10 mouse cellular contexts compared by ENCODE assay signal in genomic region chr7:81074546-81074945, GRCm38 (mm10). TPM values are rescaled to one million over a fixed set of nuclear protein-coding genes. Genes with fewer than 3 reads are reported as not detected.
DNase-seq lines count a peak whose midpoint lies in the region; ATAC-seq and TF ChIP-seq lines count a peak whose summit lies in the region.
"Had no signal": no experiment of that assay in that cellular context is flagged by ENCODE, and none has a peak within 500 bp of the region (broad histone marks: within the 10 kb centered on the region; RNA-seq: fewer than 3 reads in every experiment).

No protein-coding gene starts in this region.

- H3K9ac ChIP-seq in kidney, embryonic 16.5 days (replicated peaks; ENCODE audit: low read length) = no peak overlapping the region
- H3K9ac ChIP-seq in intestine, postnatal 0 days (ENCODE audit: low read depth, low read length) = no peak overlapping the region
- H3K9ac ChIP-seq in stomach, embryonic 16.5 days (ENCODE audit: low read length) = no peak overlapping the region
- H3K9ac ChIP-seq: midbrain, embryonic 12.5 days had no signal

- H3K4me3 ChIP-seq in kidney, embryonic 16.5 days (ENCODE audit: low read length) = no peak overlapping the region
- H3K4me3 ChIP-seq in intestine, postnatal 0 days (ENCODE audit: low read depth, low read length) = no peak overlapping the region
- no peak overlapping the region for H3K4me3 ChIP-seq in stomach, embryonic 16.5 days (replicated peaks; ENCODE audit: low read length)
- H3K4me3 ChIP-seq: midbrain, embryonic 12.5 days had no signal

- ATAC-seq in kidney, embryonic 16.5 days (ENCODE audit: low FRiP score, low TSS enrichment) = peak; percentile 83
- ATAC-seq in activated CD4-positive, CD25-positive, alpha-beta regulatory T cell, adult 4 months = peak; percentile 30
- peak; percentile 97 for ATAC-seq in intestine, postnatal 0 days
- ATAC-seq in stomach, embryonic 16.5 days (ENCODE audit: insufficient read depth, low FRiP score) = peak; percentile 20

- no peak overlapping the region for H3K4me2 ChIP-seq in kidney, embryonic 16.5 days (replicated peaks; ENCODE audit: low read depth, low read length)
- H3K4me2 ChIP-seq in intestine, postnatal 0 days (replicated peaks; ENCODE audit: low read depth) = peak overlapping the region; percentile 35; the same call in 1 of the 2 replicates
- H3K4me2 ChIP-seq in stomach, embryonic 16.5 days (ENCODE audit: low read depth, low read length) = no peak overlapping the region
- H3K4me2 ChIP-seq: midbrain, embryonic 12.5 days had no signal

- TF ChIP-seq CTCF in intestine, postnatal 0 days (IDR thresholded peaks at IDR 0.05; ENCODE audit: low read depth) = no peak

- intact Hi-C loops in left cerebral cortex, postnatal 14 days (cut with DNase I) = no loop called here

- H3K27ac ChIP-seq in kidney, embryonic 16.5 days (ENCODE audit: low read length) = no peak overlapping the region
- peak overlapping the region; percentile 63 for H3K27ac ChIP-seq in intestine, postnatal 0 days (ENCODE audit: low read depth, low read length)
- H3K27ac ChIP-seq in stomach, embryonic 16.5 days (ENCODE audit: low read length) = peak overlapping the region; percentile 48
- H3K27ac ChIP-seq: midbrain, embryonic 12.5 days had no signal

- H3K36me3 ChIP-seq in kidney, embryonic 16.5 days (ENCODE audit: insufficient read depth, low read length) = no peaks in the 10 kb centered on the region
- H3K36me3 ChIP-seq in intestine, postnatal 0 days (ENCODE audit: control insufficient read depth, insufficient read depth) = no peaks in the 10 kb centered on the region
- no peaks in the 10 kb centered on the region for H3K36me3 ChIP-seq in stomach, embryonic 16.5 days (ENCODE audit: control insufficient read depth, insufficient read depth, low read length)
- H3K36me3 ChIP-seq: midbrain, embryonic 12.5 days had no signal

- H3K9me3 ChIP-seq in kidney, embryonic 16.5 days (ENCODE audit: low read length) = peaks cover 4% of the 10 kb centered on the region; the same call in 1 of the 2 replicates
- no peaks in the 10 kb centered on the region for H3K9me3 ChIP-seq in intestine, postnatal 0 days (ENCODE audit: control insufficient read depth)
- H3K9me3 ChIP-seq in stomach, embryonic 16.5 days (replicated peaks; ENCODE audit: control insufficient read depth, low read length) = no peaks in the 10 kb centered on the region
- H3K9me3 ChIP-seq: midbrain, embryonic 12.5 days had no signal

- DNase-seq in kidney, postnatal 36 days = no peak
- no peak for DNase-seq in cerebellum, postnatal 14 days
- DNase-seq in left cerebral cortex, postnatal 14 days (ENCODE audit: low spot score in 2 of 2) = no peak
- no peak for DNase-seq in ovary, adult 18-20 months (ENCODE audit: low spot score)
- DNase-seq: adrenal gland, postnatal 10 days had no signal

- 25% methylated on average over 9 of the region's 9 CpGs for WGBS in kidney, embryonic 16.5 days
- WGBS in intestine, postnatal 0 days = 13% methylated on average over 9 of the region's 9 CpGs
- WGBS in stomach, embryonic 16.5 days = 27% methylated on average over 9 of the region's 9 CpGs

- peaks cover 21% of the 10 kb centered on the region for H3K4me1 ChIP-seq in kidney, embryonic 16.5 days (ENCODE audit: insufficient read depth, low read length)
- peaks cover 8% of the 10 kb centered on the region; the same call in 1 of the 2 replicates for H3K4me1 ChIP-seq in intestine, postnatal 0 days (replicated peaks; ENCODE audit: control insufficient read depth, insufficient read depth, low read length)
- peaks cover 24% of the 10 kb centered on the region for H3K4me1 ChIP-seq in stomach, embryonic 16.5 days (ENCODE audit: control insufficient read depth, insufficient read depth, low read length)
- H3K4me1 ChIP-seq: midbrain, embryonic 12.5 days had no signal

- no peaks in the 10 kb centered on the region for H3K27me3 ChIP-seq in kidney, embryonic 16.5 days (ENCODE audit: insufficient read depth, low read length)
- H3K27me3 ChIP-seq in intestine, postnatal 0 days (replicated peaks; ENCODE audit: control insufficient read depth, insufficient read depth, low read length) = no peaks in the 10 kb centered on the region
- no peaks in the 10 kb centered on the region for H3K27me3 ChIP-seq in stomach, embryonic 16.5 days (ENCODE audit: control insufficient read depth, insufficient read depth, low read length)
- H3K27me3 ChIP-seq: midbrain, embryonic 12.5 days had no signal

RNA-seq across cellular contexts. Expression of gene Alpk3, which starts 17.1 kb away (rescaled TPM):
- polyA plus RNA-seq in kidney, embryonic 16.5 days (2015; fragmentation: Nextera tagmentation; extraction: Ambion mirVana) = 0.31 and 0.65 TPM in 2 replicates
- under 1 TPM; 0.09 to 0.38 TPM for polyA plus RNA-seq in activated CD4-positive, CD25-positive, alpha-beta regulatory T cell, adult 4 months (2017; shearing (Covaris generic))
- polyA plus RNA-seq in intestine, postnatal 0 days (2015; fragmentation: Nextera tagmentation; extraction: Ambion mirVana) = 0.86 and 1.0 TPM in 2 replicates
- 0.57 and 1.9 TPM in 2 replicates for polyA plus RNA-seq in stomach, embryonic 16.5 days (2015; fragmentation: Nextera tagmentation; extraction: Ambion mirVana)
- total RNA-seq in left cerebral cortex, postnatal 14 days (2021) = under 1 TPM; 0.20 to 0.49 TPM

RNA-seq across cellular contexts. Expression of gene Slc28a1, which starts 40.1 kb away (rescaled TPM):
- 0.73 and 1.2 TPM in 2 replicates for polyA plus RNA-seq in kidney, embryonic 16.5 days (2015; fragmentation: Nextera tagmentation; extraction: Ambion mirVana)
- not detected for polyA plus RNA-seq in activated CD4-positive, CD25-positive, alpha-beta regulatory T cell, adult 4 months (2017; shearing (Covaris generic))
- 0.59 and 1.0 TPM in 2 replicates for polyA plus RNA-seq in intestine, postnatal 0 days (2015; fragmentation: Nextera tagmentation; extraction: Ambion mirVana)
- 0.61 and 0.77 TPM in 2 replicates for polyA plus RNA-seq in stomach, embryonic 16.5 days (2015; fragmentation: Nextera tagmentation; extraction: Ambion mirVana)
- under 1 TPM in 1 of 2 experiments, not detected in 1; 0.11 TPM for total RNA-seq in left cerebral cortex, postnatal 14 days (2021)
- polyA plus RNA-seq: midbrain, embryonic 12.5 days had no signal

Comparison
In these comparisons a context has a peak if more than half of its experiments do, and no peak if none do; other contexts are left out.
1. ATAC-seq: peak in every context shown above with its lines; median percentile 97 in intestine, postnatal 0 days; 83 in kidney, embryonic 16.5 days; 30 in activated CD4-positive, CD25-positive, alpha-beta regulatory T cell, adult 4 months; 20 in stomach, embryonic 16.5 days.